Mouse (Mus musculus) stomach, postnatal 0 days (tissue): Measurements from ENCODE around the gene Pip4k2c.

Experiments
- CTCF ChIP-seq: IDR thresholded peaks from 2 replicates; pipeline ENCODE4 v1.5.1; 2016; ENCODE audit warnings: antibody characterized with exemption, low read depth, mild to moderate bottlenecking, moderate library complexity
- EP300 ChIP-seq: optimal IDR thresholded peaks from 2 replicates; pipeline ENCODE3; 2016; ENCODE audit warnings: antibody characterized with exemption

DNA sequence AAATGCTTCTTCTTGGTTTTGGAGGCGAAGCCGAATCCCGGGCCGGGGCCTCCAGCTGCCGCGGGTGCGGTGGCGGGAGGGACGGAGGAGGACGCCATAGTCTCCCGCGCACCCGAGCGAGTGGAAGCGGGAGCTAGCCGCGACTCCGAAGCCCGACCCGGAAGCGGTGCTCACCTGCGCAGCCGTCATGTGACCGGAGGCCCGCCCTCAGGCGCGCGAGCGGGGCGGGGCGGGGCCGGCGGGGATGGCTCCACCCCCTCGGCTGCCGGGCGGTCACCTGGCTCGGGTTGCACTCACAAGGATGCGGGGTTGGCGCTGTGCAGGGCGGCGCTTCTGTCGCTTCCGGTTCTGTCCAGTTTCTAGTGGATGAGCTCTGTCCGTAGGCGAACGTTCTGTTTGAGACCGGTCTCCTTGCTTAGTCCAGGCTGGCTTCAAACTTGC is at the start of gene Pip4k2c:
- no peak for TF ChIP-seq CTCF
- TF ChIP-seq EP300: no peak
